Mouse (Mus musculus) midbrain, postnatal 0 days (tissue): ENCODE results near the gene 1700029P11Rik. TPM values are rescaled to one million over a fixed set of nuclear protein-coding genes. Genes with fewer than 3 reads are reported as not detected.
A peak's percentile ranks its signal among the peaks of the same experiment; 100 is the strongest.

Experiments
- ATAC-seq: fragments of 200-750 bp; cut with Nextera tagmentation; 2 replicates; pipeline ENCODE4 v1.8.0; 2017; ENCODE audit warnings: moderate number of reproducible peaks, mild to moderate bottlenecking, moderate TSS enrichment, moderate library complexity; ENCODE audit not compliant: low FRiP score
- DNase-seq: peaks from one replicate; pipeline ENCODE4 v3.0.0-alpha.2; 2015; ENCODE audit warnings: low spot score
- H3K27ac ChIP-seq: fragments of 300-500 bp; sonication (generic); 2 replicates; pipeline ENCODE4 v1.5.1; 2014; ENCODE audit warnings: low read depth, mild to moderate bottlenecking, low read length, mixed read lengths
- H3K27me3 ChIP-seq: fragments of 300-500 bp; sonication (generic); 2 replicates; pipeline ENCODE4 v1.6.1; 2014; ENCODE audit warnings: low read length, control low read depth, mixed read lengths; ENCODE audit not compliant: insufficient read depth
- H3K36me3 ChIP-seq: fragments of 300-500 bp; sonication (generic); 2 replicates; pipeline ENCODE4 v1.6.1; 2014; ENCODE audit warnings: low read length, control low read depth, mixed read lengths; ENCODE audit not compliant: insufficient read depth
- H3K4me1 ChIP-seq: fragments of 300-500 bp; sonication (generic); 2 replicates; pipeline ENCODE4 v1.6.1; 2014; ENCODE audit warnings: mild to moderate bottlenecking, control low read depth, antibody characterized with exemption, low read length, mixed read lengths; ENCODE audit not compliant: insufficient read depth
- H3K4me2 ChIP-seq: fragments of 300-500 bp; sonication (generic); 2 replicates; pipeline ENCODE4 v1.6.1; 2014; ENCODE audit warnings: low read depth, mild to moderate bottlenecking, low read length, mixed read lengths; ENCODE audit not compliant: poor library complexity, severe bottlenecking
- H3K4me3 ChIP-seq: fragments of 300-500 bp; sonication (generic); 2 replicates; pipeline ENCODE4 v1.5.1; 2014; ENCODE audit warnings: low read depth, mild to moderate bottlenecking, low read length, moderate library complexity
- H3K9ac ChIP-seq: fragments of 300-500 bp; sonication (generic); replicated peaks from 2 replicates; pipeline ENCODE4 v1.6.1; 2014; ENCODE audit warnings: mild to moderate bottlenecking, low read length, moderate library complexity, mixed read lengths; ENCODE audit not compliant: poor library complexity, severe bottlenecking
- H3K9me3 ChIP-seq: fragments of 300-500 bp; sonication (generic); 2 replicates; pipeline ENCODE4 v1.6.1; 2016; ENCODE audit warnings: low read length, control low read depth
- CTCF ChIP-seq: IDR thresholded peaks from 2 replicates; pipeline ENCODE4 v1.5.1; 2016; ENCODE audit warnings: antibody characterized with exemption, mild to moderate bottlenecking
- WGBS: fragments of 180-500 bp; shearing (Covaris S2); extraction: QIAGEN DNeasy Blood & Tissue Kit; methylation state at CpG from one replicate; pipeline ENCODE4 v1.1.7; 2014; 5-methylcytosine and 5-hydroxymethylcytosine counted together
- polyA plus RNA-seq: library from polyadenylated mRNA; unstranded; fragments of >200 nt; fragmentation: Nextera tagmentation; extraction: Ambion mirVana; gene quantifications from 2 replicates; pipeline ENCODE4 v1.2.1, GENCODE M21; 2015
- total RNA-seq: library from RNA; depleted of rRNA; stranded (reverse); fragments of >200 nt; gene quantifications from 2 replicates; pipeline ENCODE4 v1.2.3, GENCODE M21; 2014

The 1700029P11Rik gene
- total and polyA plus RNA-seq, 2 experiments from 2014 or later, result not detected

- ATAC-seq, result peak; percentile 96
- H3K9me3 ChIP-seq, result no peaks in the 10 kb centered on the region
- H3K27ac ChIP-seq, result peak within 1 kb of the TSS; percentile 93
- TF ChIP-seq CTCF, result peak; percentile 80
- peak within 1 kb of the TSS; percentile 75 for H3K4me2 ChIP-seq
- DNase-seq, result peak; percentile 98
- peak within 1 kb of the TSS; percentile 67 for H3K4me3 ChIP-seq
- under 1% methylated on average over 71 of the region's 77 CpGs for WGBS
- H3K4me1 ChIP-seq, result no peaks in the 10 kb centered on the region
- peak within 1 kb of the TSS; percentile 77 for H3K9ac ChIP-seq
- no peaks in the 10 kb centered on the region for H3K27me3 ChIP-seq
- H3K36me3 ChIP-seq, result peaks cover 2% of the 10 kb centered on the region; the same call in 1 of the 2 replicates
Measured at GRCm38 (mm10) chr15:81960171-81961077, 19.9 kb upstream of the 1700029P11Rik start, which contains the start of gene Pmm1. Gene Pmm1 (minus strand): TSS chr15:81960930.

- peak overlapping the region; percentile 67 for H3K4me3 ChIP-seq
- WGBS, result 4% methylated on average over 4 of the region's 8 CpGs
- H3K27me3 ChIP-seq, result no peaks in the 10 kb centered on the region
- 0 out of 2 replicates have a peak, but pooled peaks have one; percentile 4 for ATAC-seq
- peak overlapping the region; percentile 75 for H3K4me2 ChIP-seq
- H3K9me3 ChIP-seq, result no peaks in the 10 kb centered on the region
- no peak for TF ChIP-seq CTCF
- H3K9ac ChIP-seq, result peak overlapping the region; percentile 77
- H3K4me1 ChIP-seq, result no peaks in the 10 kb centered on the region
- peak overlapping the region; percentile 93 for H3K27ac ChIP-seq
- H3K36me3 ChIP-seq, result no peaks in the 10 kb centered on the region
- no peak for DNase-seq
Measured at GRCm38 (mm10) chr15:81961078-81961451, 19.3 kb upstream of the 1700029P11Rik start.

DNA sequence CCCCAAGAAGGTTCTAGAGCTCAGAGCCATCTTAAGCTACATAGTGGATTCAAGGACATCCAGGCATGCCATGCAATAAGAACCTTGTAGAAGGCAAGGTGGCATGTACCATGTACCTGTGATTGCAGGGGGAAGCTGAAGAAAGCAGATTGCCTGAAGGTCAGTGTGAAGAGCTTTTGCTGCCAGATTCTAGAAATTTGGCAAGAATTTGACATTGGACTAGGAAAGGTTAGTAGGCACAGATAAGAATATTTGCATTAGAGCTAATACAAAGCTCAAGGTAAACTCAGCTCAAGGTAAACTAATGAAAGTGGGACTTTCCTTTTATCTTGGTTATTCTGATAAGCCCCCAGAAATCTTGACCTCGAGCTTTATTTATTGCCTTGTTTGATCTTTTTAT is 16.1 kb upstream of the 1700029P11Rik start:
- WGBS, result 63% methylated on average over 1 of the region's 1 CpGs
- TF ChIP-seq CTCF, result no peak
- DNase-seq, result no peak
- Histone ChIP-seq H3K36me3 (no peaks in the 10 kb centered on the region), H3K4me3 (no peak overlapping the region), H3K9ac (no peak overlapping the region), H3K27ac (no peak overlapping the region), H3K4me1 (no peaks in the 10 kb centered on the region), H3K4me2 (no peak overlapping the region), H3K27me3 (no peaks in the 10 kb centered on the region), H3K9me3 (no peaks in the 10 kb centered on the region)
- no peak for ATAC-seq

DNA sequence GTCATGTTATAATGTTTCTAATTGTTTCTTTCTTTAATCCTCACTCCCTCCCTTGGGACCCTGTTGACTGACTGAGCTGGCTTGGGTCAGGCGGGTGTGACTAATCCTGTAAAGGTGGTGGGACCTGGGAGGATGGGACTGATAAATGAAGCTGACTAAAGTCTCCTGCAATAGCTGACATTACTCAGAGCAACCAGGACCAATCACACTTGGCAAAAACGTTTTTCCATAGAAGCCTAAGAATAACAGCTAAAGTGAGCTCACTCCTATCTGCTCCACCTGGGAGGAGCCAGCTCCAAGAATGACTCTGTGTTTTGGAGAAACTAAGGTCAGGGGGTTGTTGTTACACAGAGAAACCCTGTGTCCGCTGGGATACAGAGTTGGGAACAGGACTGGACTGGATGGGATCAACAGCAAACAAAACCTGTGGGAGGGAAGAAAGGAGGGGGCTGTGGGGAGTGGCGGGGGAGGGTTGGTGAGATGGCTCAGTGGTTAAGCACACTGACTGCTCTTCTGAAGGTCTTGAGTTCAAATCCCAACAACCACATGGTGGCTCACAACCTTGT is 15.3 kb upstream of the 1700029P11Rik start:
- ATAC-seq (no peak), DNase-seq (no peak)
- no peak overlapping the region for H3K4me2 ChIP-seq
- H3K36me3 ChIP-seq, result no peaks in the 10 kb centered on the region
- H3K9ac ChIP-seq, result no peak overlapping the region
- H3K9me3 ChIP-seq, result no peaks in the 10 kb centered on the region
- TF ChIP-seq CTCF, result 0 out of 2 replicates have a peak, but pooled peaks have one; percentile 1
- H3K4me1 ChIP-seq, result no peaks in the 10 kb centered on the region
- WGBS, result 31% methylated on average over 4 of the region's 4 CpGs
- H3K27ac ChIP-seq, result no peak overlapping the region
- no peak overlapping the region for H3K4me3 ChIP-seq
- H3K27me3 ChIP-seq, result no peaks in the 10 kb centered on the region

GRCm38 (mm10) chr15:81966062-81966829 is 14.1 kb upstream of the 1700029P11Rik start:
- H3K27me3 ChIP-seq, result no peaks in the 10 kb centered on the region
- no peak for ATAC-seq
- no peaks in the 10 kb centered on the region for H3K9me3 ChIP-seq
- no peaks in the 10 kb centered on the region for H3K36me3 ChIP-seq
- H3K4me2 ChIP-seq, result no peak overlapping the region
- H3K4me3 ChIP-seq, result no peak overlapping the region
- WGBS, result 86% methylated on average over 12 of the region's 14 CpGs
- no peak for TF ChIP-seq CTCF
- no peak overlapping the region for H3K27ac ChIP-seq
- H3K4me1 ChIP-seq, result no peaks in the 10 kb centered on the region
- no peak for DNase-seq
- H3K9ac ChIP-seq, result no peak overlapping the region
